Mouse (Mus musculus): Measurements from ENCODE around the gene Mrpl21. TPM values are rescaled to one million over a fixed set of nuclear protein-coding genes. Genes with fewer than 3 reads are reported as not detected.

Mrpl21 gene
- polyA plus RNA-seq, 1 experiment from 2014 or later, result 93.0 TPM

- Histone ChIP-seq H3K4me3 (no peak overlapping the region), H3K9me3 (no peaks in the 10 kb centered on the region), H3K4me2 (no peak overlapping the region), H3K9ac (no peak overlapping the region), H3K4me1 (no peaks in the 10 kb centered on the region), H3K36me3 (peaks cover 100% of the 10 kb centered on the region), H3K27ac (replicated peaks) (no peak overlapping the region), H3K27me3 (replicated peaks) (no peaks in the 10 kb centered on the region)
- 86% methylated on average over 9 of the region's 9 CpGs for whole genome bisulfite sequencing
- ATAC-seq (ENCODE audit: extremely low read depth, insufficient number of reproducible peaks, low FRiP score, low TSS enrichment), result no peak
These were observed 13.4 kb upstream of the Mrpl21 start for GRCm38 (mm10) chr19:3269279-3269678.

GRCm38 (mm10) chr19:3269803-3270202 lies 12.9 kb upstream of the Mrpl21 start:
- H3K36me3 ChIP-seq, result peaks cover 100% of the 10 kb centered on the region
- H3K27ac ChIP-seq (replicated peaks), result no peak overlapping the region
- 95% methylated on average over 6 of the region's 6 CpGs for WGBS
- H3K9ac ChIP-seq, result no peak overlapping the region
- H3K4me1 ChIP-seq, result no peaks in the 10 kb centered on the region
- H3K9me3 ChIP-seq, result no peaks in the 10 kb centered on the region
- no peak overlapping the region for H3K4me2 ChIP-seq
- ATAC-seq (ENCODE audit: extremely low read depth, insufficient number of reproducible peaks, low FRiP score, low TSS enrichment), result no peak
- no peaks in the 10 kb centered on the region for H3K27me3 ChIP-seq (replicated peaks)
- H3K4me3 ChIP-seq, result no peak overlapping the region

GRCm38 (mm10) chr19:3271366-3271765 lies 11.3 kb upstream of the Mrpl21 start:
- ATAC-seq (ENCODE audit: extremely low read depth, insufficient number of reproducible peaks, low FRiP score, low TSS enrichment), result no peak
- Histone ChIP-seq H3K27me3 (replicated peaks) (no peaks in the 10 kb centered on the region), H3K36me3 (peaks cover 100% of the 10 kb centered on the region), H3K27ac (replicated peaks) (no peak overlapping the region), H3K9ac (no peak overlapping the region), H3K9me3 (no peaks in the 10 kb centered on the region), H3K4me1 (no peaks in the 10 kb centered on the region), H3K4me3 (no peak overlapping the region), H3K4me2 (no peak overlapping the region)
- WGBS, result 79% methylated on average over 6 of the region's 6 CpGs

- H3K36me3 ChIP-seq, result peaks cover 99% of the 10 kb centered on the region
- no peak overlapping the region for H3K4me3 ChIP-seq
- H3K27me3 ChIP-seq (replicated peaks), result no peaks in the 10 kb centered on the region
- no peak for ATAC-seq (ENCODE audit: extremely low read depth, insufficient number of reproducible peaks, low FRiP score, low TSS enrichment)
- no peak overlapping the region for H3K27ac ChIP-seq (replicated peaks)
- H3K9me3 ChIP-seq, result no peaks in the 10 kb centered on the region
- H3K9ac ChIP-seq, result no peak overlapping the region
- 89% methylated on average over 9 of the region's 9 CpGs for WGBS
- H3K4me2 ChIP-seq, result no peak overlapping the region
- H3K4me1 ChIP-seq, result no peaks in the 10 kb centered on the region
These were observed 9.4 kb upstream of the Mrpl21 start for GRCm38 (mm10) chr19:3273331-3273730.

GRCm38 (mm10) chr19:3275744-3276365 lies 6.8 kb upstream of the Mrpl21 start:
- H3K27ac ChIP-seq (replicated peaks), result no peak overlapping the region
- H3K4me1 ChIP-seq, result no peaks in the 10 kb centered on the region
- H3K36me3 ChIP-seq, result peaks cover 94% of the 10 kb centered on the region
- no peak overlapping the region for H3K4me3 ChIP-seq
- no peaks in the 10 kb centered on the region for H3K9me3 ChIP-seq
- H3K4me2 ChIP-seq, result no peak overlapping the region
- ATAC-seq (ENCODE audit: extremely low read depth, insufficient number of reproducible peaks, low FRiP score, low TSS enrichment), result no peak
- WGBS, result 85% methylated on average over 3 of the region's 3 CpGs
- no peak overlapping the region for H3K9ac ChIP-seq
- no peaks in the 10 kb centered on the region for H3K27me3 ChIP-seq (replicated peaks)

GRCm38 (mm10) chr19:3281886-3282285 lies 815 bp upstream of the Mrpl21 start:
- no peak overlapping the region for H3K27ac ChIP-seq (replicated peaks)
- ATAC-seq (ENCODE audit: extremely low read depth, insufficient number of reproducible peaks, low FRiP score, low TSS enrichment), result no peak
- WGBS, result 62% methylated on average over 4 of the region's 4 CpGs

GRCm38 (mm10) chr19:3289006-3289405 lies 6.3 kb downstream of the Mrpl21 start:
- Histone ChIP-seq H3K9ac (no peak overlapping the region), H3K27me3 (replicated peaks) (no peaks in the 10 kb centered on the region), H3K4me1 (no peaks in the 10 kb centered on the region; the same call in 1 of the 2 replicates), H3K4me2 (no peak overlapping the region), H3K9me3 (no peaks in the 10 kb centered on the region), H3K36me3 (peaks cover 84% of the 10 kb centered on the region), H3K27ac (replicated peaks) (no peak overlapping the region), H3K4me3 (no peak overlapping the region)
- no peak for ATAC-seq (ENCODE audit: extremely low read depth, insufficient number of reproducible peaks, low FRiP score, low TSS enrichment)
- WGBS, result 93% methylated on average over 1 of the region's 1 CpGs

More at GRCm38 (mm10) chr19:3281886-3282285, 815 bp upstream of the Mrpl21 start:
- Histone ChIP-seq H3K4me2 (peak overlapping the region; percentile 85), H3K27me3 (replicated peaks) (no peaks in the 10 kb centered on the region), H3K9ac (peak overlapping the region; percentile 92), H3K36me3 (peaks cover 59% of the 10 kb centered on the region), H3K4me3 (peak overlapping the region; percentile 95), H3K4me1 (peaks cover 19% of the 10 kb centered on the region), H3K9me3 (no peaks in the 10 kb centered on the region)

GRCm38 (mm10) chr19:3292028-3292427 lies 9.3 kb downstream of the Mrpl21 start:
- Histone ChIP-seq H3K27ac (replicated peaks) (no peak overlapping the region), H3K36me3 (peaks cover 59% of the 10 kb centered on the region), H3K9me3 (no peaks in the 10 kb centered on the region), H3K4me2 (no peak overlapping the region), H3K4me3 (no peak overlapping the region), H3K9ac (no peak overlapping the region), H3K4me1 (no peaks in the 10 kb centered on the region), H3K27me3 (replicated peaks) (no peaks in the 10 kb centered on the region)
- 58% methylated on average over 2 of the region's 2 CpGs for WGBS
- ATAC-seq (ENCODE audit: extremely low read depth, insufficient number of reproducible peaks, low FRiP score, low TSS enrichment), result no peak

GRCm38 (mm10) chr19:3292993-3293392 lies 10.3 kb downstream of the Mrpl21 start:
- Histone ChIP-seq H3K4me1 (no peaks in the 10 kb centered on the region), H3K27me3 (replicated peaks) (no peaks in the 10 kb centered on the region), H3K27ac (replicated peaks) (no peak overlapping the region), H3K9me3 (no peaks in the 10 kb centered on the region), H3K9ac (no peak overlapping the region), H3K4me2 (no peak overlapping the region), H3K36me3 (peaks cover 51% of the 10 kb centered on the region), H3K4me3 (no peak overlapping the region)
- 83% methylated on average over 1 of the region's 1 CpGs for WGBS
- ATAC-seq (ENCODE audit: extremely low read depth, insufficient number of reproducible peaks, low FRiP score, low TSS enrichment), result no peak

GRCm38 (mm10) chr19:3295245-3295644 lies 12.5 kb downstream of the Mrpl21 start:
- no peak overlapping the region for H3K4me3 ChIP-seq
- H3K27ac ChIP-seq (replicated peaks), result no peak overlapping the region
- H3K4me2 ChIP-seq, result no peak overlapping the region
- no peaks in the 10 kb centered on the region for H3K9me3 ChIP-seq
- ATAC-seq (ENCODE audit: extremely low read depth, insufficient number of reproducible peaks, low FRiP score, low TSS enrichment), result no peak
- peaks cover 29% of the 10 kb centered on the region for H3K36me3 ChIP-seq
- H3K9ac ChIP-seq, result no peak overlapping the region
- H3K4me1 ChIP-seq, result no peaks in the 10 kb centered on the region
- no peaks in the 10 kb centered on the region for H3K27me3 ChIP-seq (replicated peaks)
- WGBS, result 80% methylated on average over 6 of the region's 6 CpGs

GRCm38 (mm10) chr19:3297034-3297433 lies 14.3 kb downstream of the Mrpl21 start:
- no peaks in the 10 kb centered on the region for H3K9me3 ChIP-seq
- no peaks in the 10 kb centered on the region for H3K4me1 ChIP-seq
- H3K4me3 ChIP-seq, result no peak overlapping the region
- peaks cover 14% of the 10 kb centered on the region for H3K36me3 ChIP-seq
- no peak for ATAC-seq (ENCODE audit: extremely low read depth, insufficient number of reproducible peaks, low FRiP score, low TSS enrichment)
- H3K9ac ChIP-seq, result no peak overlapping the region
- H3K27ac ChIP-seq (replicated peaks), result no peak overlapping the region
- H3K27me3 ChIP-seq (replicated peaks), result no peaks in the 10 kb centered on the region
- H3K4me2 ChIP-seq, result no peak overlapping the region

- Histone ChIP-seq H3K4me3 (no peak overlapping the region), H3K27ac (replicated peaks) (no peak overlapping the region), H3K4me1 (no peaks in the 10 kb centered on the region), H3K9ac (no peak overlapping the region), H3K36me3 (peaks cover 7% of the 10 kb centered on the region; the same call in 1 of the 2 replicates), H3K27me3 (replicated peaks) (no peaks in the 10 kb centered on the region), H3K4me2 (no peak overlapping the region), H3K9me3 (no peaks in the 10 kb centered on the region)
- no peak for ATAC-seq (ENCODE audit: extremely low read depth, insufficient number of reproducible peaks, low FRiP score, low TSS enrichment)
- 82% methylated on average over 7 of the region's 7 CpGs for WGBS
These were observed 15.1 kb downstream of the Mrpl21 start for GRCm38 (mm10) chr19:3297775-3298174.
